Mouse (Mus musculus): ENCODE data around the gene Zfp827. TPM values are rescaled to one million over a fixed set of nuclear protein-coding genes. Genes with fewer than 3 reads are reported as not detected.

Zfp827 gene
- polyA plus RNA-seq, 2 experiments, result 15.1 to 35.2 TPM

GRCm38 (mm10) chr8:79023922-79024321, 4.3 kb upstream of the Zfp827 start:
- H3K9ac ChIP-seq (ENCODE audit: low read depth, low read length, severe bottlenecking), result no peak overlapping the region
- WGBS, result 98% methylated on average over 1 of the region's 1 CpGs
- DNase-seq (ENCODE audit: low spot score) (no peak), ATAC-seq (ENCODE audit: low FRiP score, low read depth) (no peak)
- peaks cover 7% of the 10 kb centered on the region; the same call in 1 of the 2 replicates for H3K4me1 ChIP-seq (ENCODE audit: control insufficient read depth, insufficient read depth, low read length)
- TF ChIP-seq POLR2A (IDR thresholded peaks at IDR 0.05; ENCODE audit: borderline replicate concordance, extremely low read depth, insufficient read depth, insufficient read length), result no peak
- H3K27ac ChIP-seq (replicated peaks; ENCODE audit: low read depth, low read length), result no peak overlapping the region
- H3K27me3 ChIP-seq (ENCODE audit: control insufficient read depth, insufficient read depth, low read length), result no peaks in the 10 kb centered on the region
- H3K9me3 ChIP-seq (ENCODE audit: control insufficient read depth, low read length), result no peaks in the 10 kb centered on the region
- no peaks in the 10 kb centered on the region for H3K36me3 ChIP-seq (ENCODE audit: control insufficient read depth, insufficient read depth, low read length)
- no peak overlapping the region for H3K4me2 ChIP-seq (replicated peaks; ENCODE audit: low read depth, low read length, severe bottlenecking)
- no peak overlapping the region for H3K4me3 ChIP-seq (replicated peaks; ENCODE audit: low read length)

GRCm38 (mm10) chr8:79027319-79027718, 918 bp upstream of the Zfp827 start:
- Histone ChIP-seq H3K27me3 (ENCODE audit: control insufficient read depth, insufficient read depth, low read length) (no peaks in the 10 kb centered on the region), H3K36me3 (ENCODE audit: control insufficient read depth, insufficient read depth, low read length) (no peaks in the 10 kb centered on the region), H3K4me2 (replicated peaks; ENCODE audit: low read depth, low read length, severe bottlenecking) (peak overlapping the region; percentile 83; the same call in 1 of the 2 replicates), H3K4me3 (replicated peaks; ENCODE audit: low read length) (peak overlapping the region; percentile 84), H3K9ac (ENCODE audit: low read depth, low read length, severe bottlenecking) (no peak overlapping the region), H3K4me1 (ENCODE audit: control insufficient read depth, insufficient read depth, low read length) (peaks cover 20% of the 10 kb centered on the region), H3K9me3 (ENCODE audit: control insufficient read depth, low read length) (no peaks in the 10 kb centered on the region), H3K27ac (replicated peaks; ENCODE audit: low read depth, low read length) (no peak overlapping the region)
- WGBS, result 18% methylated on average over 3 of the region's 3 CpGs
- DNase-seq (ENCODE audit: low spot score) (no peak), ATAC-seq (ENCODE audit: low FRiP score, low read depth) (no peak)
- TF ChIP-seq POLR2A (IDR thresholded peaks at IDR 0.05; ENCODE audit: borderline replicate concordance, extremely low read depth, insufficient read depth, insufficient read length), result no peak

GRCm38 (mm10) chr8:79028541-79029395, 531 bp downstream of the Zfp827 start:
- Histone ChIP-seq H3K27ac (replicated peaks; ENCODE audit: low read depth, low read length) (peak overlapping the region; percentile 100), H3K9ac (ENCODE audit: low read depth, low read length, severe bottlenecking) (peak overlapping the region; percentile 99), H3K4me3 (replicated peaks; ENCODE audit: low read length) (peak overlapping the region; percentile 84), H3K4me2 (replicated peaks; ENCODE audit: low read depth, low read length, severe bottlenecking) (peak overlapping the region; percentile 83), H3K27me3 (ENCODE audit: control insufficient read depth, insufficient read depth, low read length) (no peaks in the 10 kb centered on the region), H3K9me3 (ENCODE audit: control insufficient read depth, low read length) (no peaks in the 10 kb centered on the region), H3K4me1 (ENCODE audit: control insufficient read depth, insufficient read depth, low read length) (peaks cover 33% of the 10 kb centered on the region), H3K36me3 (ENCODE audit: control insufficient read depth, insufficient read depth, low read length) (no peaks in the 10 kb centered on the region)
- DNase-seq (ENCODE audit: low spot score) (peak; percentile 65), ATAC-seq (ENCODE audit: low FRiP score, low read depth) (no peak)
- WGBS, result under 1% methylated on average over 31 of the region's 56 CpGs
- no peak for TF ChIP-seq POLR2A (IDR thresholded peaks at IDR 0.05; ENCODE audit: borderline replicate concordance, extremely low read depth, insufficient read depth, insufficient read length)

GRCm38 (mm10) chr8:79029396-79030325, 1.4 kb downstream of the Zfp827 start:
- Histone ChIP-seq H3K4me3 (replicated peaks; ENCODE audit: low read length) (peak overlapping the region; percentile 84), H3K4me2 (replicated peaks; ENCODE audit: low read depth, low read length, severe bottlenecking) (peak overlapping the region; percentile 83), H3K36me3 (ENCODE audit: control insufficient read depth, insufficient read depth, low read length) (no peaks in the 10 kb centered on the region), H3K4me1 (ENCODE audit: control insufficient read depth, insufficient read depth, low read length) (peaks cover 37% of the 10 kb centered on the region), H3K9me3 (ENCODE audit: control insufficient read depth, low read length) (no peaks in the 10 kb centered on the region), H3K9ac (ENCODE audit: low read depth, low read length, severe bottlenecking) (peak overlapping the region; percentile 99), H3K27me3 (ENCODE audit: control insufficient read depth, insufficient read depth, low read length) (no peaks in the 10 kb centered on the region), H3K27ac (replicated peaks; ENCODE audit: low read depth, low read length) (peak overlapping the region; percentile 100)
- WGBS, result 0% methylated on average over 37 of the region's 99 CpGs
- DNase-seq (ENCODE audit: low spot score) (peak; percentile 87), ATAC-seq (ENCODE audit: low FRiP score, low read depth) (peak; percentile 78)
- peak; percentile 57; the same call in 1 of the 2 replicates for TF ChIP-seq POLR2A (IDR thresholded peaks at IDR 0.05; ENCODE audit: borderline replicate concordance, extremely low read depth, insufficient read depth, insufficient read length)

All from limb, embryonic 14.5 days (tissue).